Mouse (Mus musculus): ENCODE results near the gene Lrrc8b.

GRCm38 (mm10) chr5:105515532-105515931, 100.0 kb downstream of the Lrrc8b start:
- TF ChIP-seq CTCF (IDR thresholded peaks at IDR 0.05; ENCODE audit: low read depth, low read length) (no peak), GATA1 (IDR thresholded peaks at IDR 0.05; ENCODE audit: borderline replicate concordance, low read length) (no peak), GATA2 (IDR thresholded peaks at IDR 0.05; ENCODE audit: borderline replicate concordance, low read depth, low read length) (no peak)

All from G1E (cell line).